ENCODE assay signal across 8 mouse cellular contexts in genomic region chr2:60879141-60879818, GRCm38 (mm10).
DNase-seq lines count a peak whose midpoint lies in the region; ATAC-seq and TF ChIP-seq lines count a peak whose summit lies in the region.

No protein-coding gene starts in this region.

- H3K27ac ChIP-seq in lung, embryonic 15.5 days = peak overlapping the region; percentile 98
- no peak overlapping the region for H3K27ac ChIP-seq in embryonic facial prominence, embryonic 13.5 days
- H3K27ac ChIP-seq in limb, embryonic 14.5 days (replicated peaks; ENCODE audit: low read depth, low read length) = no peak overlapping the region
- H3K27ac ChIP-seq in stomach, embryonic 14.5 days (ENCODE audit: low read length) = peak overlapping the region; percentile 29; the same call in 1 of the 2 replicates
- no peak overlapping the region for H3K27ac ChIP-seq in left cerebral cortex, adult 2 months

- H3K9me3 ChIP-seq in lung, embryonic 15.5 days = no peaks in the 10 kb centered on the region
- no peaks in the 10 kb centered on the region for H3K9me3 ChIP-seq in embryonic facial prominence, embryonic 13.5 days
- H3K9me3 ChIP-seq in limb, embryonic 14.5 days (ENCODE audit: control insufficient read depth, low read length) = no peaks in the 10 kb centered on the region
- H3K9me3 ChIP-seq in stomach, embryonic 14.5 days (ENCODE audit: control insufficient read depth, low read depth, low read length) = no peaks in the 10 kb centered on the region

- no peak for ATAC-seq in lung, embryonic 15.5 days (ENCODE audit: borderline replicate concordance, extremely low read depth, low FRiP score, low TSS enrichment)
- no peak for ATAC-seq in embryonic facial prominence, embryonic 13.5 days (ENCODE audit: insufficient number of reproducible peaks, insufficient read depth, low FRiP score, low TSS enrichment, low read depth)
- ATAC-seq in limb, embryonic 14.5 days (ENCODE audit: low FRiP score, low read depth) = no peak
- peak; percentile 43 for ATAC-seq in stomach, embryonic 14.5 days (ENCODE audit: insufficient number of reproducible peaks, insufficient read depth, low FRiP score, low read depth)

- intact Hi-C loops in left cerebral cortex, postnatal 36 days (cut with DNase I) = no loop called here
- intact Hi-C loops in left cerebral cortex, adult 2 months (cut with DNase I) = no loop called here

- peak overlapping the region; percentile 90 for H3K4me2 ChIP-seq in lung, embryonic 15.5 days
- peak overlapping the region; percentile 77 for H3K4me2 ChIP-seq in embryonic facial prominence, embryonic 13.5 days
- peak overlapping the region; percentile 67 for H3K4me2 ChIP-seq in limb, embryonic 14.5 days (replicated peaks; ENCODE audit: low read depth, low read length, severe bottlenecking)
- H3K4me2 ChIP-seq in stomach, embryonic 14.5 days (replicated peaks; ENCODE audit: low read depth, low read length) = peak overlapping the region; percentile 62

- no peaks in the 10 kb centered on the region for H3K27me3 ChIP-seq in lung, embryonic 15.5 days
- H3K27me3 ChIP-seq in embryonic facial prominence, embryonic 13.5 days = no peaks in the 10 kb centered on the region
- H3K27me3 ChIP-seq in limb, embryonic 14.5 days (ENCODE audit: control insufficient read depth, insufficient read depth, low read length) = no peaks in the 10 kb centered on the region
- H3K27me3 ChIP-seq in stomach, embryonic 14.5 days (ENCODE audit: control insufficient read depth, insufficient read depth, low read length) = no peaks in the 10 kb centered on the region

- no peak for TF ChIP-seq POLR2A in limb, embryonic 14.5 days (IDR thresholded peaks at IDR 0.05; ENCODE audit: borderline replicate concordance, extremely low read depth, insufficient read depth, insufficient read length)

- H3K9ac ChIP-seq in lung, embryonic 15.5 days = 0 out of 2 replicates have a peak overlapping the region, but pooled peaks have one; percentile 98
- no peak overlapping the region for H3K9ac ChIP-seq in embryonic facial prominence, embryonic 13.5 days
- H3K9ac ChIP-seq in limb, embryonic 14.5 days (ENCODE audit: low read depth, low read length, severe bottlenecking) = peak overlapping the region; percentile 96
- H3K9ac ChIP-seq in stomach, embryonic 14.5 days (replicated peaks; ENCODE audit: low read depth, low read length) = 0 out of 2 replicates have a peak overlapping the region, but pooled peaks have one; percentile 97

- WGBS in lung, embryonic 15.5 days = 54% methylated on average over 5 of the region's 5 CpGs
- WGBS in embryonic facial prominence, embryonic 13.5 days = 49% methylated on average over 5 of the region's 5 CpGs
- WGBS in limb, embryonic 14.5 days = 53% methylated on average over 5 of the region's 5 CpGs
- 54% methylated on average over 5 of the region's 5 CpGs for WGBS in stomach, embryonic 14.5 days

- H3K4me1 ChIP-seq in lung, embryonic 15.5 days = peaks cover 78% of the 10 kb centered on the region
- H3K4me1 ChIP-seq in embryonic facial prominence, embryonic 13.5 days = peaks cover 58% of the 10 kb centered on the region
- peaks cover 40% of the 10 kb centered on the region for H3K4me1 ChIP-seq in limb, embryonic 14.5 days (ENCODE audit: control insufficient read depth, insufficient read depth, low read length)
- H3K4me1 ChIP-seq in stomach, embryonic 14.5 days (ENCODE audit: control insufficient read depth, insufficient read depth, low read length) = peaks cover 53% of the 10 kb centered on the region

- no peak for TF ChIP-seq CTCF in left cerebral cortex, adult 2 months (IDR thresholded peaks at IDR 0.05)

- H3K36me3 ChIP-seq in lung, embryonic 15.5 days = no peaks in the 10 kb centered on the region
- H3K36me3 ChIP-seq in embryonic facial prominence, embryonic 13.5 days = 0 out of 2 replicates have a peak, but pooled peaks cover 5% of the 10 kb centered on the region
- H3K36me3 ChIP-seq in limb, embryonic 14.5 days (ENCODE audit: control insufficient read depth, insufficient read depth, low read length) = 0 out of 2 replicates have a peak, but pooled peaks cover 4% of the 10 kb centered on the region
- no peaks in the 10 kb centered on the region for H3K36me3 ChIP-seq in stomach, embryonic 14.5 days (ENCODE audit: control insufficient read depth, insufficient read depth, low read length)

- no peak for DNase-seq in lung, postnatal 36 days
- no peak for DNase-seq in limb, embryonic 14.5 days (ENCODE audit: low spot score)
- no peak for DNase-seq in adrenal gland, postnatal 14 days
- DNase-seq in left cerebral cortex, postnatal 36 days (ENCODE audit: low spot score in 2 of 2) = no peak
- DNase-seq in left cerebral cortex, adult 2 months (ENCODE audit: extremely low spot score in 1 of 2, low spot score in 2 of 2) = no peak

- peak overlapping the region; percentile 99 for H3K4me3 ChIP-seq in lung, embryonic 15.5 days
- H3K4me3 ChIP-seq in embryonic facial prominence, embryonic 13.5 days = peak overlapping the region; percentile 98
- H3K4me3 ChIP-seq in limb, embryonic 14.5 days (replicated peaks; ENCODE audit: low read length) = peak overlapping the region; percentile 97
- peak overlapping the region; percentile 99; the same call in 1 of the 2 replicates for H3K4me3 ChIP-seq in stomach, embryonic 14.5 days (ENCODE audit: low read depth, low read length)
- no peak overlapping the region for H3K4me3 ChIP-seq in left cerebral cortex, adult 2 months

Comparison
In these comparisons a context has a peak if more than half of its experiments do, and no peak if none do; other contexts are left out.
1. H3K27ac ChIP-seq: peak in lung, embryonic 15.5 days (single experiment) and stomach, embryonic 14.5 days (single experiment); none in embryonic facial prominence, embryonic 13.5 days (single experiment), limb, embryonic 14.5 days (single experiment) and left cerebral cortex, adult 2 months (single experiment).
2. Peak in every context shown above with its lines, with median percentiles within 50 percentile points of each other: H3K4me2 ChIP-seq.